Mouse (Mus musculus) cerebellum, adult 2 months (tissue): ENCODE results near the gene Lexm. TPM values are rescaled to one million over a fixed set of nuclear protein-coding genes. Genes with fewer than 3 reads are reported as not detected.

Experiments
- DNase-seq, 2 experiments: peaks; one replicate each; pipeline ENCODE4 v3.0.0; 2021
- H3K27ac ChIP-seq: fragments of 200-500 bp; 2 replicates; pipeline ENCODE4 v1.5.1; 2012; ENCODE audit warnings: low read length, control low read depth, inconsistent platforms; ENCODE audit not compliant: insufficient read depth
- H3K27me3 ChIP-seq: fragments of 200-500 bp; 2 replicates; pipeline ENCODE4 v1.6.1; 2012; ENCODE audit warnings: inconsistent platforms, mild to moderate bottlenecking, low read length, moderate library complexity; ENCODE audit not compliant: control insufficient read depth, insufficient read depth
- H3K4me1 ChIP-seq: fragments of 200-500 bp; 2 replicates; pipeline ENCODE4 v1.6.1; 2011; ENCODE audit warnings: low read length; ENCODE audit not compliant: control insufficient read depth, insufficient read depth
- H3K4me3 ChIP-seq: fragments of 200-500 bp; replicated peaks from 2 replicates; pipeline ENCODE3; 2011; ENCODE audit warnings: mild to moderate bottlenecking, low read depth, low read length, control low read depth; ENCODE audit not compliant: insufficient read depth
- CTCF ChIP-seq: fragments of 200-500 bp; IDR thresholded peaks from 2 replicates; pipeline ENCODE4 v1.5.1; 2011; ENCODE audit warnings: low read depth, mild to moderate bottlenecking, control low read depth, low read length, moderate library complexity, borderline replicate concordance; ENCODE audit not compliant: insufficient read depth
- POLR2A ChIP-seq: fragments of 200-500 bp; IDR thresholded peaks from 2 replicates; pipeline ENCODE4 v1.6.1; 2011; ENCODE audit warnings: low read length, control low read depth, borderline replicate concordance; ENCODE audit not compliant: insufficient read depth
- WGBS: fragments of 180-500 bp; shearing (Covaris S2); methylation state at CpG from one replicate; pipeline ENCODE4 v1.1.7; 2018; 5-methylcytosine and 5-hydroxymethylcytosine counted together
- polyA plus RNA-seq: library from polyadenylated mRNA; depleted of rRNA; stranded (reverse); fragments of >200 nt; gene quantifications from 2 replicates; pipeline ENCODE4 v1.2.3, GENCODE M21; 2012

Lexm gene
- polyA plus RNA-seq, 1 experiment, result 0.15 TPM

DNA sequence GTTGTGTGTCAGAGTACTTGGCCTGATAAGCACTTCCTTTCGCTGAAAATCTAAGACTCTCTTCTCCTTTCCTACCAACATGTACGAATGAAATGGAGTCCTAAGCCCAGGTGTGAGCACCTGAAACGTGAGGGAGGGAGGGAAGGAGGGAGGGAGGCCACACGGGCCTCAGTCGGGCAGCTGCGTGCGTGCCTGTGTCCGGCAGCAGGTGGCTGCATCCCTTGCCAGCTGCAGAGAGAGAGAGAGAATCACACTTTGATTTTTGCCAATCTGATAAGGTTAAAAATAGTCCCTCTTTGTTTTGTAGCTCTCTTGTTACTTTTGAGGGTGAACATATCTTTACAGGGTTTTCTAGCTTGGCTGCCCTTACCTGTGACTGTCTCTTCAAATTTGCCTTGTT, 42.0 kb downstream of the Lexm start:
- no peak for TF ChIP-seq CTCF
- TF ChIP-seq POLR2A, result no peak
- 58% methylated on average over 8 of the region's 8 CpGs for WGBS
- no peak for DNase-seq

DNA sequence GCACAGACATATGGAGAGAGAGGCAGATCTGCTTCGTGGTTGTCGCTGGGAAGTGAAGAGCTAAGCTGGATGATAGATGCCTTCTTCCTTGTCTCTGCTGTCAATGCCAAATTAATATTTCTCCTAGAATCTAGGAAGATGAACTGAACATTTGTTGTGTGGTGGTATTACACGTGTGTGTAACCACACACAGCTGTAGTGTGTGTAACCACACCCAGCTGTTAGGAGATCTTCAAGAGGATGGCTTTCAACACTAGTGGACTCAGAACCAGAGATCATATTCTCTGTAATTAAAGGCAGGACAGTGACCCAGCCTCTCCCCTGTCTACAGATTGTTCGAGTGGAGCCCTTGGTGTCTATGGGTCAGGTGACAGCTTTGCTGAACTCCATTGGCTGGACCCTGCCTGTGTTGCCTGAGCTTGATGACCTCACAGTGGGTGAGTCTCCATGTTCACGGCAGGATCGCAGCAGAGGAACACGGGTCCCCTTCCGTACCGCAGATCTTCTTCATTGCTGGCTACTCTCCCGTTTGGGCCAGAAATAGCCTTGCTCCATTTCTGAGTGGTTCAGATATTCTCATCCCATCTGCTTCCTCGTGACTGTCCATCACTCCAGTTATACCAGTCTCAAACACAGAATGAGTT, 45.8 kb downstream of the Lexm start:
- peak; percentile 37 to 70 for DNase-seq
- Histone ChIP-seq H3K27me3 (no peaks in the 10 kb centered on the region), H3K27ac (no peak overlapping the region), H3K4me3 (peak overlapping the region; percentile 2), H3K4me1 (no peaks in the 10 kb centered on the region)
- 29% methylated on average over 11 of the region's 11 CpGs for WGBS
- TF ChIP-seq POLR2A (0 out of 2 replicates have a peak, but pooled peaks have one; percentile 37), CTCF (no peak)

More for the DNA sequence above, 42.0 kb downstream of the Lexm start:
- H3K4me1 ChIP-seq, result peaks cover 4% of the 10 kb centered on the region; the same call in 1 of the 2 replicates
- H3K27me3 ChIP-seq, result no peaks in the 10 kb centered on the region
- H3K4me3 ChIP-seq, result no peak overlapping the region
- no peak overlapping the region for H3K27ac ChIP-seq

DNA sequence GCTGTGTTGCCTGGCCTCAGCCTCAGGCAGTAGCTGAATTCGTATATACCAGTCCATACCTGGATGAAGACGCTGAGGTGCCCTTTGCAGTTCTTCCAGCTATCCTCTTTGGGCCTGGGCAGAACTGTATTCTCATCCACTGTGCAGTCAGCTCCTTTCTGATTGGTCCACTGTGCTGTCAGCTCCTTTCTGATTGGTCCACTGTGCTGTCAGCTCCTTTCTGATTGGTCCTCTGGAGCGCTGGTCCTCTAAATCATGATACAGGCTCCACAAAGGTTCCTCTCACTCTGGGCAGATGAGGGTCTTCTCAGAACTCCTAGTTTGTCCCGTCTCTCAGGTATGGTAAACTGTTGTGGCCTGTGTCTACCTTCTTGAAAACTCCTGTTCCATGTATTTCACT, 47.4 kb downstream of the Lexm start:
- Histone ChIP-seq H3K4me1 (no peaks in the 10 kb centered on the region), H3K27ac (no peak overlapping the region), H3K27me3 (no peaks in the 10 kb centered on the region), H3K4me3 (no peak overlapping the region)
- DNase-seq, result no peak
- TF ChIP-seq CTCF, result no peak
- no peak for TF ChIP-seq POLR2A
- WGBS, result 93% methylated on average over 4 of the region's 4 CpGs

GRCm38 (mm10) chr4:106564161-106564560, 52.9 kb downstream of the Lexm start:
- WGBS, result 86% methylated on average over 11 of the region's 11 CpGs
- no peak for DNase-seq
- H3K27me3 ChIP-seq, result no peaks in the 10 kb centered on the region
- H3K27ac ChIP-seq, result no peak overlapping the region
- no peak overlapping the region for H3K4me3 ChIP-seq
- no peak for TF ChIP-seq POLR2A
- TF ChIP-seq CTCF, result no peak
- H3K4me1 ChIP-seq, result peaks cover 6% of the 10 kb centered on the region

DNA sequence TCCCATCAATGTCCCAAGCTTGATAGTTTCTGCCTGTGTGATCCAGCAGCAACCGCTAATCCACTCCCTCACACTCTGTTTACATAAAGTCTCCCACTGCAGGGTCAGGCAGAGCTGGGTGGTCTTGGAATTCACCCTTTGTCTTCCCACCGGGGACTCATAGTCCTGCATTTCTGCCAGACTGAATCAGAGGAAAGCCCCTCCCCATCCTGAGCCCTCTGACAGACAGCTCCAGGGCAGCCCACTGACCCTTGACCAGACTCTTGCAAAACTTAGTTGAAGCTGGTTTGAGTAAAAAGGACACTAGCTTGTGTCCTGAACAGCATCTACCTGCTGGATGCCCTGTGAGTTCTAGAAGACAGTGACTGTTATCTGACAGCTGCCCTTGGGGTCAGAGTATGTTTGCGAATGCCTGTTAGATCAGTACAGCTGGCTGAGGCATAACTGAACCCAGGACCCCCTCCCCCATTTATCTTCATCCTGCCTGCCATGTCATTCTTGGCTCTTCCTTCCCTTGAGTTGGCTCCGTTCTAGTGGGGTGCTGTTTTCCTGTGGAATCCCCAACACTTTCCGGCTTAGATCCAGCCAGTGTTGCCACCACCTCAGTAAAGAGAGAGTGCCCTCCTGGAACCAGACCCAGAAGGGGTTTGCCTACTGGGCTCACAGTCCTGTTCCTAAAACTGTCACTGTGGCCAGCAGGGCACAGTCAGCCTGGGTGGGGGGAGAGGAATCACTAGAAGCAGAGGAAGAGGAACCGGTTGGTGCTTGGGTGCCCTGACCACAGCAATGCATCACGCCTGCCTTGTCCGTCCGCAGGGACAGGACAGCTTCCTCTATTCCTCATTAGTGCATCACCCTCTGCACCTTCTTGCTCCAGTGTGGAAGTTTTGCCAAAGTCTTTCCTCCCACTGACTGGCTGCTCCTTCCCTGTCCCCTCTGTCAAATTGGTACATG, 53.9 kb downstream of the Lexm start:
- no peak for DNase-seq
- 51% methylated on average over 9 of the region's 9 CpGs for WGBS
- Histone ChIP-seq H3K27me3 (no peaks in the 10 kb centered on the region), H3K4me3 (no peak overlapping the region), H3K27ac (no peak overlapping the region), H3K4me1 (peaks cover 6% of the 10 kb centered on the region)
- TF ChIP-seq POLR2A, result no peak
- TF ChIP-seq CTCF, result no peak

DNA sequence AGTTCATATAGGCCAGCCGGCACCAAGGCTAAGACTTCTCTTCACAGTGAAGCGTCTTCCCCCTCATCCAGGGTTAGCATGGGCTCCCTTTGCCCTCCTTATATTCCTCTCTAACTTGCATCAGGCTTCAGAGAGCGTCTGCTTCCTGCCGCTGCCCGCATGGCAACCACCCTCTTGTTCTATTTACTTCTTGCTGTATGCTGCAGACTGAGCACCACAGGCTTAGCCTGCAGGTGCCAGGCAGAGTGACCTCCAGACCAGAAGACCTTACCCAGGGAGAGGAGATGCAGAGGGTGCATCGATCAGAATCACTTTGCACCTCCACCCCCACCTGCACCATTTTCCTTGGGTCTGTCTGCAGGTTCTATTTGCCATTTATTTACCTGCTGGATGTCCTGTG, 55.0 kb downstream of the Lexm start:
- Histone ChIP-seq H3K4me1 (peaks cover 6% of the 10 kb centered on the region), H3K4me3 (peak overlapping the region; percentile 90), H3K27me3 (no peaks in the 10 kb centered on the region), H3K27ac (no peak overlapping the region)
- 14% methylated on average over 6 of the region's 6 CpGs for WGBS
- no peak for TF ChIP-seq POLR2A
- no peak for TF ChIP-seq CTCF
- DNase-seq, result no peak

- DNase-seq, result peak; percentile 93 to 94
- Histone ChIP-seq H3K4me3 (peak within 1 kb of the TSS; percentile 90), H3K27me3 (no peaks in the 10 kb centered on the region), H3K4me1 (peaks cover 6% of the 10 kb centered on the region), H3K27ac (no peak within 1 kb of the TSS)
- WGBS, result 1% methylated on average over 89 of the region's 89 CpGs
- TF ChIP-seq CTCF, result no peak
- TF ChIP-seq POLR2A, result peak; percentile 57
These were observed 55.9 kb downstream of the Lexm start, which contains the start of gene Dhcr24 for GRCm38 (mm10) chr4:106560846-106561781. Dhcr24 (plus strand) TSS chr4:106561038.
